Mouse (Mus musculus) megakaryocyte-erythroid progenitor cell, adult 5 weeks (primary cell): ENCODE measurements around the gene 1700019N19Rik. TPM values are rescaled to one million over a fixed set of nuclear protein-coding genes. Genes with fewer than 3 reads are reported as not detected.

Experiments used
- polyA plus RNA-seq: library from polyadenylated mRNA; stranded (reverse); fragments of >175 nt; gene quantifications from 2 replicates; pipeline ENCODE4 v1.2.3, GENCODE M21; 2012

1700019N19Rik gene
- polyA plus RNA-seq = not detected in 2 replicates

GRCm38 (mm10) chr19:58794284-58794683 lies at the start of gene 1700019N19Rik:
TSS of gene 1700019N19Rik (minus strand) at chr19:58794461.

GRCm38 (mm10) chr19:58759423-58759822 lies 34.8 kb downstream of the 1700019N19Rik start, which contains the start of gene Pnliprp2:
TSS of gene Pnliprp2 (plus strand) at chr19:58759719.

Other genes with a start within 250 kb of the 1700019N19Rik start
- gene Pnlip, start 142.0 kb downstream of the 1700019N19Rik start, polyA plus RNA-seq = not detected in 2 replicates
- gene Pnliprp1, start 65.6 kb downstream of the 1700019N19Rik start, polyA plus RNA-seq = not detected in 2 replicates
- not detected in 2 replicates for gene Pnliprp2, start 34.7 kb downstream of the 1700019N19Rik start, polyA plus RNA-seq
- 0.02 TPM in 1 of 2 replicates, not detected in the other for gene Eno4, start 149.0 kb upstream of the 1700019N19Rik start, polyA plus RNA-seq
- 0.03 TPM in 1 of 2 replicates, not detected in the other for gene Hspa12a, start 149.2 kb upstream of the 1700019N19Rik start, polyA plus RNA-seq